Mouse (Mus musculus) ES-E14 (cell line): Measurements from ENCODE around the gene Cblb. TPM values are rescaled to one million over a fixed set of nuclear protein-coding genes. Genes with fewer than 3 reads are reported as not detected.

ENCODE experiments used
- DNase-seq: peaks from one replicate; pipeline ENCODE4 v3.0.0-alpha.2; 2013; ENCODE audit warnings: low read depth, low spot score
- H3K27ac ChIP-seq: 2 replicates; pipeline ENCODE4 v1.5.1; 2012; ENCODE audit warnings: low read depth, mild to moderate bottlenecking, low read length, moderate library complexity, mixed read lengths; ENCODE audit not compliant: poor library complexity, insufficient read depth, severe bottlenecking
- H3K36me3 ChIP-seq: 2 replicates; pipeline ENCODE4 v1.6.1; 2012; ENCODE audit warnings: mild to moderate bottlenecking, low read length, moderate library complexity, mixed read lengths; ENCODE audit not compliant: control insufficient read depth, poor library complexity, insufficient read depth, severe bottlenecking
- H3K4me1 ChIP-seq, 2 experiments: fragments of 150-350 bp in 1 of 2; sonication (generic) in 1 of 2; 2 replicates each; pipeline ENCODE4 v1.6.1; 2012; ENCODE audit warnings: low read length in 2 of 2, mild to moderate bottlenecking in 1 of 2, mixed read lengths in 1 of 2; ENCODE audit not compliant: control insufficient read depth in 2 of 2, insufficient read depth in 2 of 2, poor library complexity in 1 of 2
- H3K4me3 ChIP-seq, 2 experiments: fragments of 150-350 bp in 1 of 2; sonication (generic) in 1 of 2; 2 replicates each; pipeline ENCODE4 v1.5.1; 2012; ENCODE audit warnings: low read length in 2 of 2, low read depth in 1 of 2, mild to moderate bottlenecking in 1 of 2, mixed read lengths in 1 of 2; ENCODE audit not compliant: insufficient read depth in 1 of 2, poor library complexity in 1 of 2, severe bottlenecking in 1 of 2
- H3K9ac ChIP-seq: 2 replicates; pipeline ENCODE4 v1.6.1; 2012; ENCODE audit warnings: low read depth, mild to moderate bottlenecking, low read length, mixed read lengths; ENCODE audit not compliant: poor library complexity, insufficient read depth, severe bottlenecking
- H3K9me3 ChIP-seq: fragments of 150-350 bp; sonication (generic); 2 replicates; pipeline ENCODE4 v1.6.1; 2012; ENCODE audit warnings: low read depth, mild to moderate bottlenecking, low read length; ENCODE audit not compliant: control insufficient read depth, insufficient read depth
- CHD2 ChIP-seq: IDR thresholded peaks from 2 replicates; pipeline ENCODE4 v1.6.1; 2014; ENCODE audit warnings: mild to moderate bottlenecking, low read depth, low read length, inconsistent platforms
- HCFC1 ChIP-seq: IDR thresholded peaks from 2 replicates; pipeline ENCODE4 v1.6.1; 2012; ENCODE audit warnings: low read length, inconsistent platforms, borderline replicate concordance; ENCODE audit not compliant: insufficient read depth
- MAFK ChIP-seq: IDR thresholded peaks from 2 replicates; pipeline ENCODE4 v1.6.1; 2014; ENCODE audit warnings: mild to moderate bottlenecking, low read depth, low read length, inconsistent platforms; ENCODE audit not compliant: insufficient read depth
- ZC3H11A ChIP-seq: IDR thresholded peaks from 2 replicates; pipeline ENCODE4 v1.6.1; 2012; ENCODE audit warnings: low read depth, mild to moderate bottlenecking, inconsistent platforms, low read length, borderline replicate concordance
- ZNF384 ChIP-seq: IDR thresholded peaks from 2 replicates; pipeline ENCODE4 v1.6.1; 2012; ENCODE audit warnings: low read depth, low read length, inconsistent platforms
- in situ Hi-C, 2 experiments: fragments of 600-800 bp; cut with MboI; formaldehyde crosslinking; loops; one replicate each; pipeline ENCODE4 v1.15.1; 2025; ENCODE audit warnings: low sequenced_read_pairs in 2 of 2, inconsistent platforms in 1 of 2; ENCODE audit not compliant: unreplicated experiment in 2 of 2
- total RNA-seq: library from RNA; depleted of rRNA; stranded (reverse); fragments of 300-350 nt; gene quantifications from 2 replicates; pipeline ENCODE4 v1.2.3, GENCODE M21; 2012

Cblb gene
- total RNA-seq, 1 experiment: 5.1 TPM

- H3K9me3 ChIP-seq: no peaks in the 10 kb centered on the region
- in situ Hi-C loops: no loop called here
- 0 out of 2 replicates have a peak, but pooled peaks cover 2% of the 10 kb centered on the region for H3K36me3 ChIP-seq
- TF ChIP-seq MAFK (no peak), HCFC1 (no peak), ZC3H11A (no peak), ZNF384 (no peak), CHD2 (no peak)
- H3K27ac ChIP-seq: no peak overlapping the region
- DNase-seq: no peak
- H3K4me1 ChIP-seq: no peaks in the 10 kb centered on the region
- no peak overlapping the region for H3K4me3 ChIP-seq
- H3K9ac ChIP-seq: no peak overlapping the region
These were observed 101.9 kb downstream of the Cblb start for GRCm38 (mm10) chr16:52132808-52133490.

- H3K4me3 ChIP-seq: no peak overlapping the region
- no peaks in the 10 kb centered on the region for H3K4me1 ChIP-seq
- no peak overlapping the region for H3K27ac ChIP-seq
- no peak for TF ChIP-seq HCFC1
- TF ChIP-seq MAFK: no peak
- no peak for TF ChIP-seq CHD2
- no peak for TF ChIP-seq ZC3H11A
- TF ChIP-seq ZNF384: no peak
- H3K9ac ChIP-seq: no peak overlapping the region
- DNase-seq: no peak
- H3K9me3 ChIP-seq: no peaks in the 10 kb centered on the region
- H3K36me3 ChIP-seq: 0 out of 2 replicates have a peak, but pooled peaks cover 2% of the 10 kb centered on the region
- in situ Hi-C loops: no loop called here
These were observed 103.7 kb downstream of the Cblb start for GRCm38 (mm10) chr16:52134631-52135227.

- no peak for DNase-seq
- Histone ChIP-seq H3K9me3 (no peaks in the 10 kb centered on the region), H3K9ac (no peak overlapping the region), H3K27ac (no peak overlapping the region), H3K4me3 (no peak overlapping the region), H3K4me1 (no peaks in the 10 kb centered on the region), H3K36me3 (0 out of 2 replicates have a peak, but pooled peaks cover 1% of the 10 kb centered on the region)
- TF ChIP-seq MAFK (no peak), CHD2 (no peak), ZNF384 (no peak), ZC3H11A (no peak), HCFC1 (no peak)
- in situ Hi-C loops: no loop called here
These were observed 104.8 kb downstream of the Cblb start for GRCm38 (mm10) chr16:52135689-52136390.

- Histone ChIP-seq H3K9me3 (no peaks in the 10 kb centered on the region), H3K27ac (no peak overlapping the region), H3K9ac (no peak overlapping the region), H3K4me1 (no peaks in the 10 kb centered on the region), H3K36me3 (no peaks in the 10 kb centered on the region; the same call in 1 of the 2 replicates), H3K4me3 (no peak overlapping the region)
- in situ Hi-C loops: no loop called here
- no peak for DNase-seq
- TF ChIP-seq CHD2 (no peak), HCFC1 (no peak), MAFK (no peak), ZNF384 (no peak)
These were observed 112.1 kb downstream of the Cblb start for GRCm38 (mm10) chr16:52143101-52143500.
